Mouse (Mus musculus) forebrain, embryonic 10.5 days (tissue): ENCODE measurements around the gene Dgka. TPM values are rescaled to one million over a fixed set of nuclear protein-coding genes. Genes with fewer than 3 reads are reported as not detected.

Experiments used
- DNase-seq: peaks from one replicate; pipeline ENCODE4 v3.0.0-alpha.2; 2017; ENCODE audit warnings: low spot score; ENCODE audit errors: extremely low spot score
- H3K27ac ChIP-seq: fragments of 300-500 bp; sonication (generic); 2 replicates; pipeline ENCODE4 v1.5.1; 2016; ENCODE audit warnings: mild to moderate bottlenecking
- H3K27me3 ChIP-seq: fragments of 300-500 bp; sonication (generic); 2 replicates; pipeline ENCODE4 v1.6.1; 2016; ENCODE audit warnings: mild to moderate bottlenecking; ENCODE audit not compliant: poor library complexity, severe bottlenecking
- H3K36me3 ChIP-seq: fragments of 300-500 bp; sonication (generic); replicated peaks from 2 replicates; pipeline ENCODE4 v1.6.1; 2016; ENCODE audit warnings: mild to moderate bottlenecking, moderate library complexity
- H3K4me1 ChIP-seq: fragments of 300-500 bp; sonication (generic); 2 replicates; pipeline ENCODE4 v1.6.1; 2016
- H3K4me3 ChIP-seq: fragments of 300-500 bp; sonication (generic); 2 replicates; pipeline ENCODE4 v1.5.1; 2016; ENCODE audit warnings: mild to moderate bottlenecking, moderate library complexity
- H3K9me3 ChIP-seq: fragments of 300-500 bp; sonication (generic); 2 replicates; pipeline ENCODE4 v1.6.1; 2016; ENCODE audit warnings: mild to moderate bottlenecking, moderate library complexity
- WGBS: fragments of 180-500 bp; shearing (Covaris S2); methylation state at CpG from one replicate; pipeline ENCODE4 v1.1.7; 2016; 5-methylcytosine and 5-hydroxymethylcytosine counted together
- polyA plus RNA-seq: library from polyadenylated mRNA; unstranded; fragments of >200 nt; fragmentation: Nextera tagmentation; extraction: Ambion mirVana; gene quantifications from 2 replicates; pipeline ENCODE4 v1.2.1, GENCODE M21; 2016

Gene Dgka
- polyA plus RNA-seq, 1 experiment from 2014 or later = 3.6 TPM

GRCm38 (mm10) chr10:128747646-128748251 is 3.1 kb upstream of the Dgka start, which contains the start of gene Pym1:
Gene Pym1, plus strand, starts transcription at chr10:128747889.
- Histone ChIP-seq H3K27me3 (peaks cover 40% of the 10 kb centered on the region), H3K4me3 (peak within 1 kb of the TSS; percentile 85), H3K36me3 (peaks cover 9% of the 10 kb centered on the region), H3K4me1 (peaks cover 50% of the 10 kb centered on the region), H3K27ac (peak within 1 kb of the TSS; percentile 97), H3K9me3 (no peaks in the 10 kb centered on the region)
- DNase-seq = peak; percentile 78
- under 1% methylated on average over 36 of the region's 36 CpGs for WGBS

- peaks cover 46% of the 10 kb centered on the region for H3K27me3 ChIP-seq
- peak overlapping the region; percentile 85 for H3K4me3 ChIP-seq
- H3K9me3 ChIP-seq = no peaks in the 10 kb centered on the region
- 34% methylated on average over 9 of the region's 9 CpGs for WGBS
- H3K4me1 ChIP-seq = peaks cover 52% of the 10 kb centered on the region
- peaks cover 2% of the 10 kb centered on the region for H3K36me3 ChIP-seq
- H3K27ac ChIP-seq = peak overlapping the region; percentile 97
- no peak for DNase-seq
Measured at GRCm38 (mm10) chr10:128746972-128747645, 2.5 kb upstream of the Dgka start.

- DNase-seq = no peak
- WGBS = 92% methylated on average over 10 of the region's 10 CpGs
- Histone ChIP-seq H3K36me3 (no peaks in the 10 kb centered on the region), H3K9me3 (no peaks in the 10 kb centered on the region), H3K4me1 (peaks cover 52% of the 10 kb centered on the region), H3K27me3 (peaks cover 57% of the 10 kb centered on the region), H3K4me3 (no peak overlapping the region), H3K27ac (no peak overlapping the region)
Measured at GRCm38 (mm10) chr10:128745946-128746613, 1.4 kb upstream of the Dgka start.

- 8% methylated on average over 8 of the region's 8 CpGs for WGBS
- no peak for DNase-seq
- Histone ChIP-seq H3K27me3 (peaks cover 63% of the 10 kb centered on the region), H3K27ac (peak overlapping the region; percentile 78), H3K4me1 (peaks cover 40% of the 10 kb centered on the region), H3K36me3 (no peaks in the 10 kb centered on the region), H3K9me3 (no peaks in the 10 kb centered on the region), H3K4me3 (peak overlapping the region; percentile 72)
Measured at GRCm38 (mm10) chr10:128744211-128744610, 444 bp downstream of the Dgka start.

GRCm38 (mm10) chr10:128743791-128744191 is 864 bp downstream of the Dgka start:
- Histone ChIP-seq H3K27me3 (peaks cover 63% of the 10 kb centered on the region), H3K27ac (peak overlapping the region; percentile 78), H3K4me1 (peaks cover 36% of the 10 kb centered on the region), H3K36me3 (no peaks in the 10 kb centered on the region), H3K4me3 (peak overlapping the region; percentile 72), H3K9me3 (no peaks in the 10 kb centered on the region)
- peak; percentile 60 for DNase-seq
- under 1% methylated on average over 37 of the region's 37 CpGs for WGBS

- Histone ChIP-seq H3K27me3 (peaks cover 63% of the 10 kb centered on the region), H3K27ac (peak overlapping the region; percentile 78; the same call in 1 of the 2 replicates), H3K36me3 (no peaks in the 10 kb centered on the region), H3K4me1 (peaks cover 36% of the 10 kb centered on the region), H3K4me3 (peak overlapping the region; percentile 72), H3K9me3 (no peaks in the 10 kb centered on the region)
- 8% methylated on average over 7 of the region's 7 CpGs for WGBS
- no peak for DNase-seq
Measured at GRCm38 (mm10) chr10:128743235-128743634, 1.4 kb downstream of the Dgka start.

- 52% methylated on average over 4 of the region's 4 CpGs for WGBS
- H3K27me3 ChIP-seq = peaks cover 63% of the 10 kb centered on the region
- H3K27ac ChIP-seq = no peak overlapping the region
- peaks cover 35% of the 10 kb centered on the region for H3K4me1 ChIP-seq
- DNase-seq = no peak
- H3K36me3 ChIP-seq = no peaks in the 10 kb centered on the region
- no peak overlapping the region for H3K4me3 ChIP-seq
- no peaks in the 10 kb centered on the region for H3K9me3 ChIP-seq
Measured at GRCm38 (mm10) chr10:128742616-128743015, 2.0 kb downstream of the Dgka start.

GRCm38 (mm10) chr10:128740296-128740695 is 4.4 kb downstream of the Dgka start:
- Histone ChIP-seq H3K4me1 (peaks cover 34% of the 10 kb centered on the region), H3K4me3 (no peak overlapping the region), H3K27me3 (peaks cover 48% of the 10 kb centered on the region), H3K9me3 (no peaks in the 10 kb centered on the region), H3K36me3 (no peaks in the 10 kb centered on the region), H3K27ac (no peak overlapping the region)
- WGBS = 65% methylated on average over 2 of the region's 2 CpGs
- no peak for DNase-seq

- H3K9me3 ChIP-seq = peaks cover 3% of the 10 kb centered on the region; the same call in 1 of the 2 replicates
- DNase-seq = no peak
- H3K27ac ChIP-seq = 0 out of 2 replicates have a peak overlapping the region, but pooled peaks have one; percentile 44
- H3K36me3 ChIP-seq = peaks cover 4% of the 10 kb centered on the region; the same call in 1 of the 2 replicates
- H3K27me3 ChIP-seq = peaks cover 20% of the 10 kb centered on the region
- H3K4me3 ChIP-seq = peak overlapping the region; percentile 43
- 5% methylated on average over 15 of the region's 15 CpGs for WGBS
- peaks cover 7% of the 10 kb centered on the region for H3K4me1 ChIP-seq
Measured at GRCm38 (mm10) chr10:128737435-128737834, 7.2 kb downstream of the Dgka start.

- peaks cover 4% of the 10 kb centered on the region; the same call in 1 of the 2 replicates for H3K36me3 ChIP-seq
- DNase-seq = no peak
- H3K9me3 ChIP-seq = peaks cover 3% of the 10 kb centered on the region; the same call in 1 of the 2 replicates
- H3K27me3 ChIP-seq = no peaks in the 10 kb centered on the region
- no peak overlapping the region for H3K4me3 ChIP-seq
- H3K4me1 ChIP-seq = peaks cover 4% of the 10 kb centered on the region; the same call in 1 of the 2 replicates
- no peak overlapping the region for H3K27ac ChIP-seq
Measured at GRCm38 (mm10) chr10:128731992-128732391, 12.7 kb downstream of the Dgka start.

- no peak overlapping the region for H3K4me3 ChIP-seq
- no peak overlapping the region for H3K27ac ChIP-seq
- H3K36me3 ChIP-seq = peaks cover 4% of the 10 kb centered on the region; the same call in 1 of the 2 replicates
- H3K4me1 ChIP-seq = peaks cover 4% of the 10 kb centered on the region; the same call in 1 of the 2 replicates
- WGBS = 24% methylated on average over 10 of the region's 10 CpGs
- DNase-seq = peak; percentile 56
- H3K27me3 ChIP-seq = no peaks in the 10 kb centered on the region
- peaks cover 3% of the 10 kb centered on the region; the same call in 1 of the 2 replicates for H3K9me3 ChIP-seq
Measured at GRCm38 (mm10) chr10:128731002-128731433, 13.6 kb downstream of the Dgka start.

- Histone ChIP-seq H3K4me1 (peaks cover 4% of the 10 kb centered on the region; the same call in 1 of the 2 replicates), H3K27ac (no peak overlapping the region), H3K4me3 (no peak overlapping the region), H3K36me3 (peaks cover 3% of the 10 kb centered on the region; the same call in 1 of the 2 replicates), H3K27me3 (no peaks in the 10 kb centered on the region), H3K9me3 (peaks cover 3% of the 10 kb centered on the region; the same call in 1 of the 2 replicates)
- 92% methylated on average over 5 of the region's 5 CpGs for WGBS
- no peak for DNase-seq
Measured at GRCm38 (mm10) chr10:128728059-128728458, 16.6 kb downstream of the Dgka start.
